Mouse (Mus musculus) brown adipose tissue, adult 24 weeks (tissue): ENCODE data around the gene Hmg20b. TPM values are rescaled to one million over a fixed set of nuclear protein-coding genes. Genes with fewer than 3 reads are reported as not detected.

ENCODE experiments used
- H3K27ac ChIP-seq: fragments of 200-500 bp; replicated peaks from 2 replicates; pipeline ENCODE4 v1.5.1; 2012; ENCODE audit warnings: low read depth, mild to moderate bottlenecking, low read length
- H3K4me1 ChIP-seq: fragments of 200-500 bp; 2 replicates; pipeline ENCODE4 v1.6.1; 2012; ENCODE audit warnings: low read length, mixed read lengths; ENCODE audit not compliant: control insufficient read depth, insufficient read depth, insufficient read length
- H3K4me3 ChIP-seq: fragments of 200-500 bp; 2 replicates; pipeline ENCODE4 v1.5.1; 2012; ENCODE audit warnings: low read depth, mild to moderate bottlenecking, low read length, moderate library complexity; ENCODE audit not compliant: insufficient read depth
- polyA plus RNA-seq: library from polyadenylated mRNA; stranded (reverse); fragments of >200 nt; gene quantifications from 2 replicates; pipeline ENCODE4 v1.2.4, GENCODE M21; 2012; ENCODE audit not compliant: missing spikeins, insufficient read depth, insufficient read length

Gene Hmg20b
- 66.1 and 78.7 TPM in 2 replicates for polyA plus RNA-seq

DNA sequence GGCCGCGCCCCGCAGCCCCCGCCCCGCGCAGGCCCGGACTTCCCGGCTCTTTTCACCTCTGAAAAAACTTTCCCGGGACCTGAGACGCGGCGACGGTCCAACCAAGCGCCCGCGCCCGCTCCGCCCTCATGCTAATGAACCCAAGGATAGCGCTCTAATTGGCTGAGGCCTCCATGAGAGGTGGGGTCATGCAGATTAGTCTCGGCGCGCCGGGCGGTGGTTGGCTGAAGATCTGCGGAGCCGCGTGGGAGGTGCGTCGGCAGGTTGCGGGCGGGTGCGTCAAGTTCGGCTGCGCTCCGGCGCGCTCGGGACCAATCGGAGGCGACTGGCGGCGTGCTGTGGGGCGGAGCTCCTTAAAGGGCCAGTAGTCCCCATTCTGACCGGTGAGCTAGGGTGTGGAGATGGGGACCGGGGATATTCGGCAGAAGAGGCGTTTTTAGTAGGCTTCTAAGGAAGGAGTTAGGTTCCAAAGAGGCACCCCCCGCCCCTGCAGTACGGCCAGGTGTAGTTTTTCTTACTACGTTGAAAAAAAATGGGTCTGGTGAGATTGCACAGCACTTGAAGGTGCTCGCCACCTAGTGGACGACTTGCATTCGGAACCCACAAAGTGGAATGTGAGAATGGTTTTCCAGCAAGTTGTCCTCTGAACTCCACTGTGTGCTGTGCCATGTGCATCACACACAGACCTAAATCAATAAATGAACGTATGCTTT is at the start of gene Hmg20b:
TSS of gene Hmg20b (minus strand) at position 130 of the 713 bp plus-strand sequence.
- Histone ChIP-seq H3K4me1 (peaks cover 3% of the 10 kb centered on the region; the same call in 1 of the 2 replicates), H3K4me3 (peak within 1 kb of the TSS; percentile 89), H3K27ac (peak within 1 kb of the TSS; percentile 67)

DNA sequence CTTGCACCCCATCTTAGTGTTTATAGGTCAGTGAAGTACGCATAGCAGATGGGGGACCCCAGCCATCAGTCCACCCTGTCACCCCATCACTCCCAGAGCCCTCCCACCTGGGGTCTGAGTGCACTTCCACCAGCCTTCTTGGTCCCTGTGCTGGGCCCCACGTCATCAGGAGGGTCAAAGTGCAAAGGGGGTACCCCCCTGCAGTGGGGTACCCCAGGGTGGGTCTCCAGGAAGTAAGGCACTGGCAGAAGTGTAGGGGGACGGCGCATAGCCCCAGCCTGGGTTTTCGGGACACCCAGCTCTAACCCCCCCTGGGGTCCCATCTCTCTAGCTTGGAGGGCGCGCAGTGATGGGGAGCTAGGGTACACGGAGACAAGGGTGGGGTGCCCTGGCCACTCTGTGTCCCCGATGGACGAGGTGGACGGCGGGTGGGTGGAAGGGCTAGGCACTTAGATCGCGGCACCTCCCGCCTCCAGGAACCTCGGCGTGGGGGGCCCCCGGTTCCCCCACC is 49.6 kb upstream of the Hmg20b start:
- Histone ChIP-seq H3K4me3 (no peak overlapping the region), H3K4me1 (peaks cover 14% of the 10 kb centered on the region), H3K27ac (no peak overlapping the region)

DNA sequence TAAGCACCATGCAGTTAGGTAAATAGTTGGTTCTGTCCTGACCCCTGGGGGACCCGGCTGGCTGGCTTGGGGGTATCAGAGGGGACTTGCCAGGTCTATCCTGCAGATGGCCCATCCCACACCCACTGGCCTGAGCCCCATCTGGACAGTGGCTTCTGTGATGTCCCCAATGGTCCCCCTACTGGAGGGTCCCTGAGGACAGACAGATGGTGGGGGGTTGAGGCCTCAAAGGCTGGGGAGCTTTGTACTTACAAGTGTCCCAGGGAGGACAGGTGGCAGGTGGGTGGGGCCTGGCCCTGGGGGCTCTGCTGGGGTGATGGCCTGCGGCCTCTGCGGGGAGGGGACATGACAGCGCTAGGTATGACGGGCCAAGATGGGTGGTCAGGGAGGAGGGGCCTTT is 49.0 kb upstream of the Hmg20b start:
- Histone ChIP-seq H3K27ac (no peak overlapping the region), H3K4me1 (peaks cover 14% of the 10 kb centered on the region), H3K4me3 (no peak overlapping the region)

DNA sequence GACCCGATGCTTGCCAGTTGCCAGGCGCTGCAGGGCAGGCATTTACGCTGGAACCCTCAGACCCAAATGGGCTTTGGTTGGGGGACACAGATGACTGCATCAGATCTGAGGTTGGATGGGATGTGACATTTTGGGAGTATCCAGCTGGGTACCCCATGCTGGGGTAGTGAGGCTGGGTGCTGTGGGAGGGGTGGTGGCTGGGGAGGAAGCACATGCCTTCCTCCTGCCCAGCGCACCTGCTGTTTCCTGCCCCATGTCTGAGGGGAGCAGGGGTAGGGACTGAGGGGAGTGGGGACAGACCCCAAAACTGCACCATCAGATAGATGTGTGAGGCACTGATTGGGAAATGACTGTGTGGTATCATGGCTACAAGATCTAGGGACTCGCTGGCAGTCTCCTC is 46.5 kb upstream of the Hmg20b start:
- Histone ChIP-seq H3K4me1 (peaks cover 8% of the 10 kb centered on the region), H3K27ac (no peak overlapping the region), H3K4me3 (no peak overlapping the region)

DNA sequence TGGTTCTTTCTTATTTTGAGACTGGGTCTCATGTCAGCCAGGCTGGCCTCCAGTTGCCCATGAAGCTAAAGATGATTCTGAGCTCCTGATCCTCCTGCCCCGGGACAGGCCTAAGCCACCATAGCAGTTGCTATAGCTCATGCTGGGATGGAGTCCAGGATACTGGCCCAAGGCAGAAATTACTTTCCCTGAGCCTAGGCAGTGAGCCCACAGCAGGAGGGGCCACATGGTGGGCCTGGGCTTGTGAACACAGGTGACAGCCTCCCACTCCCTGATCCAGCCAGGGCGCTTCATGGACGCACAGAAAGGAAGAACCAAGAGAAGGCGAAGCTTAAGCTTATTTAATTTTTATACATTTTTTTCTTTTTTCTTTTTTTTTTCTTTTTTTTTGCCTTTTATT is 45.6 kb upstream of the Hmg20b start:
- H3K27ac ChIP-seq = no peak overlapping the region
- H3K4me1 ChIP-seq = peaks cover 2% of the 10 kb centered on the region; the same call in 1 of the 2 replicates
- no peak overlapping the region for H3K4me3 ChIP-seq

DNA sequence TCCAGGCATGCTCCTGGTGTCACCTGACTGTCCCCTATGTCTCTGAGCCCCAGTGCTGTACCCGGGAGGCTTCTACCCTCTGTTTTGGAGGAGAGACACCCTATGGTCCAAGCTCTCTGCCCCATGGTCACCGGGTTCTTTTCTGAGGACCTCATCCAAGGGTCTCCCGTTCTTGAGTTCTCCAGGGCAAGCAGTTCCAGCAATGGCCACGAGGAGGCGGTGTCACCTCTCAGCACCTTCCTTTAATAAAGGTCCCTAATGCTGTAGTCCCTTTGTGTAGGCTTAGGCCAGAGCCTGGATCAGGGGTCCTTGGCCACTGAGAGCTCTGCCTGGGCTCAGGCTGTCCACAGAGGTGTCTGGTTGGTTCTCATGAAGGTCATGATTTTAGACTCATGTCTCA is 44.8 kb upstream of the Hmg20b start:
- Histone ChIP-seq H3K4me3 (no peak overlapping the region), H3K27ac (no peak overlapping the region), H3K4me1 (peaks cover 6% of the 10 kb centered on the region; the same call in 1 of the 2 replicates)

DNA sequence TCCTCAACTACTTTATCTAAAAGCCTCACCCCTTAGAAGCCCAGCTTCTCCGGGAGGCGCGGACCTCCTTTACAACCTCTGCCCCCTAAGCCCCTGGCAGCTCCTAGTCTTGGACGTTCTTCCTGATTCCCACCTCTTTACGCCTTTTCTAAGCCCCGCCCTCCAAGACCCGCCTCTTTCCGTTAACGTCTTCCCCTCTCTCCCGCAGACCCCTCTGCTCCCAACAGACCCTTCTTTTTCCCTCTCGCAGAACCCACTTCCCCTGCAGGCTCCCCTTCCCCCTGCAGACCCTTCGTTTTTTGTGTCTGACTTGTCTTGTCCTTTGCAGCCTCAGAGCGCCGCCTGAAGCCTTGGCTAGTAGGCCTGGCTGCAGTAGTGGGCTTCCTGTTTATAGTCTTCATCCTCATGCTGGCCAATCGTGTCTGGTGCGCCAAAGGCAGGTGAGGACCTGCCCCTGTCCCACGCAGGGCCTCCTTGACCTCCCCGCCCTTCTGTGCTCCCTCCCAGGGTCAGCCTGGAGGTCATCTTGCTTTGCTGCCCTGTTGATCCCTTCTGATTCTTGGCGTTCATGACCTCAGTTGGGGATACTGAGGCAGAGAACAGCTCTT is 43.3 kb upstream of the Hmg20b start:
- peak overlapping the region; percentile 49 for H3K4me3 ChIP-seq
- peaks cover 12% of the 10 kb centered on the region for H3K4me1 ChIP-seq
- H3K27ac ChIP-seq = no peak overlapping the region

DNA sequence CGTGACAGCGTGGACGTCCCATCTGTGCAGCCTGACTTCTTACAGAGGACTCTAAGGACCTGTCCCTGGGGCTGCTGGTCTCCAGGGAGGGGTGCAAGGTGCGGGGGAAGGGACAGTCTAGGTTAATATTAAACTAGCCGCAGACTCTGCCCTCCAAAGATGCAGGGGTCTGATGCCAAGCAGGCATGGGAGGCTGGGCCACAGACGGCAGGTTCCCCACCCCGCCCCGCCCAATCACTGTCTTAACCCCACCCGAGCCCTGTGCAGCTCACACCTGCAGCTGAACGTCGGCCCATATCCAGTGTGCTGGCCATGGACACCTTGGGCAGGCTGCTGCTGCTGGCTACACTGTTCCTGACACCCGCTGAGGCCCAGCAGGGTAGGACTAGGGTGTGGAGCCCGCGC is 42.5 kb upstream of the Hmg20b start, which contains the start of gene Smim24:
TSS of gene Smim24 (plus strand) at position 271 of the 405 bp plus-strand sequence.
- Histone ChIP-seq H3K4me3 (peak within 1 kb of the TSS; percentile 49), H3K4me1 (peaks cover 12% of the 10 kb centered on the region), H3K27ac (no peak within 1 kb of the TSS)

DNA sequence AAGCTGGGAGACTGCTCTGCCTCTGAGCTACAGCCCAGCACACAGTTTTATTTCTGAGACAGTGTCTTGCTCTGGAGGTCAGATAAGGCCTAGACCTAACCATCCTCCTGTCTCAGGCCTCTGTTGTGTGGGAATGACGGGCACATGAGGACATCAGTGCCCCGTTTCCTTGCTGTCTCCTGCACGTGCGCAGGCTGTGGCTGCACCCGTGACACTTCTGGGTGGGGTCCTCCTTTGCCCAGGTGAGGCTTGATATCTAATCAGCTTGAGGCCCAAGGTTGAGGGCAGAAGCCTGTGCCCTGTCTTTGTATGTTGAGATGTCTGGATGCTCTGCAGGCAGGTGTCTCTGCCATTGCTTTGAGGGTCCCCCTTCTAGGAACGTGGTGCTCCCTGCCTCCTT is 42.0 kb upstream of the Hmg20b start:
- no peak overlapping the region for H3K27ac ChIP-seq
- no peak overlapping the region for H3K4me3 ChIP-seq
- peaks cover 12% of the 10 kb centered on the region for H3K4me1 ChIP-seq

DNA sequence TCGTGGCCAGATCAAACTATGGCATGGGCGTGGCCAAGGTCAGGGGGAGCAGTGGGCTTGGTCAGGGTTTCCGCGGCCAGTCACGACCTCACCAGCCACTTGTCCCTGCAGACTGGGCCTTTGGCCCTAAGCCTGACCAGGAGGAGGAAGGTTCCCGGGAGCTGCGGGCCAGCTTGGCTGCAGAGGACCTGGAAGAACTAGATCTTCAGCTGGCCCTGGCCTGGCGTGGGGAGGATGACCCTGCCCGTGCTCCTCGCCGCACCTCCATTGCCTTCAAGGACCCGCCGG is 40.3 kb upstream of the Hmg20b start:
- peaks cover 12% of the 10 kb centered on the region for H3K4me1 ChIP-seq
- H3K27ac ChIP-seq = no peak overlapping the region
- H3K4me3 ChIP-seq = no peak overlapping the region

DNA sequence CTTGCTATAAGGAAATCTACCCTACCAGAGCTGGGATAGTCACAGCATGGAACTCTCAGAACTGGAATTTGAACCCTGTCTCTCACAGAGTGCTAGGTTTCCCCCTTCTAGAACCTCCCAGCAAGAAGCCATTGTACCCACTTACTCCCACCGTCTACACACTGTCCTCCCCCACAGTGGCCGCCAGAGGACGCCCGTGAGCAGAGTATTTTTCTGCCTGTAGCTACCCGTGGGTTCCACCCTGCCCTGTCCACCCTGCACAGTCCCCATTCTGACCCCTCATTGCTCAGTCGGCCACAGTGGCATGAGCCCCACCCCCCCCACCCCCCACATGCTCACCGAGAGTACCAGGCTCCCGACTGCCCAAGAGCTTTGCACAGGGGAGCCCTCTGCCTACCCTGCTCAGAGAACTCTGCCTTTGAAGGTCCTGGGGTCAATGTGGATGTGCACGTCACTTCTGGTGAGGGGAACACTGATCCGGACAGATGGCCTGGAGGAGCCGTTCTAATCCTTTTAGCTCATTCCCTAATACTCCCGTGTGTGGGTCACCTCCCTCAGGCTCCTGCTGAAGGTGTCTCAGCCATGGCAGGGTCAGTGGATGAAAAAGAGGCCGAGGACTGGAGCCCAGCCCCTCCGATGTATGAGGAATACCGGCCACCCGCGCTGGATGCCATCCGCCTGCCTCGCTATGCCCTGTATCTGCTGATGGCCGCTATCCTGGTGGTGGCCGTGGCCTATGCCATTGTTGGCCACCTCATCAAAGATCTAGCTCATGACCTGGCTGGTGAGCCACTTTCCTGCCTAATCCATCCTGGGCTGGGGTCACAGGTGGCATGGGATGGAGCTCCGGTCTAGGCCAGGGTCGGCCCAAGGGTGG is 39.8 kb upstream of the Hmg20b start:
- Histone ChIP-seq H3K4me1 (peaks cover 18% of the 10 kb centered on the region), H3K27ac (no peak overlapping the region), H3K4me3 (no peak overlapping the region)

DNA sequence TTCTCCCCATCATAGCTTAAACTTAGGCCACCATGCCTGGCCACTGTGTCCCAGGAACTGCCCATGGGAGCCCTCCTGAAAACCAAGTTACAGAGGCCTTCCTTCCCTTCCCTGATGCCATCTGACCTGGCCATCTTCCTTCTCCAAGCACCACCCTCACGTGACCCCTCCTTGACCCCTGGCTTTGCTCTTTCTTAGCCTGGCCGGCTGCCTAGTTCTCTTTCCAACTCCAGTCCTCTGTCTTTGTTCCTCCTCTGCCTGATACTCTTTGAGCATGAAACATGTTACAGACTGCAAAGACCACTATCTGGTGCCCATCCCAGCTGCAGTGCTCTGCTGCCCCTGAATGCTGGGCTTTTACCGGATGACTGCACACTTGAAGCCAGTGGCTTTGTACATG is 39.1 kb upstream of the Hmg20b start:
- Histone ChIP-seq H3K27ac (no peak overlapping the region), H3K4me3 (no peak overlapping the region), H3K4me1 (peaks cover 21% of the 10 kb centered on the region)

DNA sequence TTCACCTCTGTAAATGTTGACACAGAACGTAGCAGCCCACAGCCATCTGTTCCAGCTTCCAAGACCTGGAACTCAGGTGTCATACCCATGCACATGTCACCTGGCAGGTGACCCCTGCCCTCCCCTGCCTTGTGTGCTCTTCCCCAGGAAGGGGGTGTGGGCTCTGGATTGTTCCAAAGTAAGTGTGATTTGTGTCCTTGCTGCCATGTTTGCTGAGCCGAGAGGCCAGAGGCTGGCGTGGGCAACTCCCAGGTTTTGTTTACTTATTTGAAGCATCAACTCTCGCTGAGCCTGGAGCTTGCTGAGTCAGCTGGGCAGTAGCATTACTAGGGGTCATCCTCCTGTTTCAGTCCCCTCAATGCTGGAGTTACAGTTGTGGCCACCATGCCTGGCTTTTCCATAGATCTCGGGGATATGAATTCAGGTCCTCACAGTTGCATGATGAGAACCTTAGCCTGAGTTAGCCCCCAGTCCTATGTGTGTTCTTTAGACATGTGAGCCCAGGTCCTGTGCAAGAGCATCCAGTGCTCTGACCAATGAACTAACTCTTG is 38.3 kb upstream of the Hmg20b start, which contains the start of gene Gm48552:
TSS of gene Gm48552 (plus strand) at position 501 of the 551 bp plus-strand sequence.
- Histone ChIP-seq H3K4me1 (peaks cover 19% of the 10 kb centered on the region), H3K27ac (no peak within 1 kb of the TSS), H3K4me3 (no peak within 1 kb of the TSS)

DNA sequence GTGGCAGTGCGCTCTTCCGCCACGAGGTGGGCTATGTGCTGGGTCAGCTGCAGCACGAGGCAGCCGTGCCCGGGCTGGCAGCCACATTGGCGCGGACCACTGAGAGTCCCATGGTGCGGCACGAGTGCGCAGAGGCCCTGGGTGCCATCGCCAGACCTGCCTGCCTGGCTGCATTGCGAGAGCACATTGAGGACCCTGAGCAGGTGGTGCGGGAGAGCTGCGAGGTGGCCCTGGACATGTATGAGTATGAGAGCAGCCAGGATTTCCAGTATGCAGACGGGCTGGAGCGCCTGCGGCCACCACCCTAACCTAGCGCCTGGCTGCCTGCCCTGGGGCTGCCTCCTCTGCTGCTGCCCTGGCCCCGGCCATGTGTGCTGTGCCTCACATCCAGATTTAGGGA is 37.4 kb upstream of the Hmg20b start:
- Histone ChIP-seq H3K4me1 (peaks cover 19% of the 10 kb centered on the region), H3K4me3 (no peak overlapping the region), H3K27ac (no peak overlapping the region)
